Mouse (Mus musculus): ENCODE measurements around the gene Fancc. TPM values are rescaled to one million over a fixed set of nuclear protein-coding genes. Genes with fewer than 3 reads are reported as not detected.

Gene Fancc
- total and polyA plus RNA-seq, 2 experiments = 4.0 to 4.6 TPM

DNA sequence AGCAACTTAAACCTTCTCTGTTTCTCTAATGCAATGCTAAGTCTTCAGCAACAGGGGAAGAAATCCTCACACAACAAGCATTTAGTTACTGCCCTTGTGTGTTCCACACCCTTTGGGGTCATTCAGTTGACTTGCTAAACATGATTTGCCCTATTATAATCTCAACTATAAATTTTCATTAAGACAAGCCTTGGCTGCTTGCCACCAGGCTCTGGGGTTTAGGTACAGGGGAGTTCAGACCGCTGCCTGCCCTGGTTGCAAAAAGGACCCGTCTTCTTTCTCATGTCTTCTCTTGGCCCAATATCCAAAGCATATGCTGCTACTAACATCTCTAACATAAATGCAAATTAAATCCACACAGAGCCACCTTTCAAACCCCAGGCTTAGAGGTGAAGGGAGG lies 27.0 kb upstream of the Fancc start:
- Histone ChIP-seq H3K4me1 (ENCODE audit: control insufficient read depth, insufficient read depth, low read length) (no peaks in the 10 kb centered on the region), H3K79me2 (ENCODE audit: control insufficient read depth, insufficient read depth, low read length) (no peaks in the 10 kb centered on the region), H3K27me3 (ENCODE audit: control insufficient read depth, insufficient read depth, low read length) (no peaks in the 10 kb centered on the region), H3K9ac (ENCODE audit: low read depth, low read length) (no peak overlapping the region), H3K27ac (replicated peaks; ENCODE audit: insufficient read depth, low read depth, low read length) (no peak overlapping the region), H3K4me3 (ENCODE audit: insufficient read depth, low read depth, low read length) (no peak overlapping the region), H3K36me3 (ENCODE audit: control insufficient read depth, insufficient read depth, low read length) (peaks cover 63% of the 10 kb centered on the region)
- 87% methylated on average over 2 of the region's 2 CpGs for WGBS
- TF ChIP-seq POLR2A (IDR thresholded peaks at IDR 0.05; ENCODE audit: extremely low read depth, insufficient read depth, low read length) (no peak), CTCF (IDR thresholded peaks at IDR 0.05; ENCODE audit: low read depth, low read length) (no peak)
- no peak for DNase-seq (ENCODE audit: extremely low read depth, low read depth, low spot score)

- Histone ChIP-seq H3K4me1 (ENCODE audit: control insufficient read depth, insufficient read depth, low read length) (no peaks in the 10 kb centered on the region), H3K4me3 (ENCODE audit: insufficient read depth, low read depth, low read length) (no peak overlapping the region), H3K27ac (replicated peaks; ENCODE audit: insufficient read depth, low read depth, low read length) (no peak overlapping the region), H3K9ac (ENCODE audit: low read depth, low read length) (no peak overlapping the region), H3K27me3 (ENCODE audit: control insufficient read depth, insufficient read depth, low read length) (no peaks in the 10 kb centered on the region), H3K36me3 (ENCODE audit: control insufficient read depth, insufficient read depth, low read length) (peaks cover 69% of the 10 kb centered on the region), H3K79me2 (ENCODE audit: control insufficient read depth, insufficient read depth, low read length) (no peaks in the 10 kb centered on the region)
- TF ChIP-seq CTCF (IDR thresholded peaks at IDR 0.05; ENCODE audit: low read depth, low read length) (no peak), POLR2A (IDR thresholded peaks at IDR 0.05; ENCODE audit: extremely low read depth, insufficient read depth, low read length) (no peak)
- 89% methylated on average over 10 of the region's 10 CpGs for WGBS
- no peak for DNase-seq (ENCODE audit: extremely low read depth, low read depth, low spot score)
Observed at GRCm38 (mm10) chr13:63522832-63523231, 25.8 kb upstream of the Fancc start.

DNA sequence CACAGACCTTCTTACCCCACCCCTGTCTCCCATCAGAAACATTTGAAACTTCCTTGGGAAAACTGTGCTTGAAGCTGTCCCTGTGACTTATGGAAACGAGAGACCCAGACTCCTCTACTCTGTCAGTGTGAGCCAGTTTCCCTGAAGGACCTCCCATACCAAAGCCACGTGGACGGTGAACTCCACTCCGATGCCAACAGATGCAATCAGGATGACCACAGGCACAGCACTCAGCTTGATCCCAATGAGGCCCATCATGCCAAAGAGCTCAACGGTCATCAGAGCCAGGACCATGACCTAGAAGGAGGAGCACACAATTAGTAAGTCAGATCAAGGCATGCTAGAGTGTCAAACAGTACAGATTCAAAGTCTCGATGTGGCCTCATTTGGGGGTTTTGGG lies 23.0 kb upstream of the Fancc start:
- H3K4me3 ChIP-seq (ENCODE audit: insufficient read depth, low read depth, low read length) = no peak overlapping the region
- TF ChIP-seq CTCF (IDR thresholded peaks at IDR 0.05; ENCODE audit: low read depth, low read length) (no peak), POLR2A (IDR thresholded peaks at IDR 0.05; ENCODE audit: extremely low read depth, insufficient read depth, low read length) (no peak)

DNA sequence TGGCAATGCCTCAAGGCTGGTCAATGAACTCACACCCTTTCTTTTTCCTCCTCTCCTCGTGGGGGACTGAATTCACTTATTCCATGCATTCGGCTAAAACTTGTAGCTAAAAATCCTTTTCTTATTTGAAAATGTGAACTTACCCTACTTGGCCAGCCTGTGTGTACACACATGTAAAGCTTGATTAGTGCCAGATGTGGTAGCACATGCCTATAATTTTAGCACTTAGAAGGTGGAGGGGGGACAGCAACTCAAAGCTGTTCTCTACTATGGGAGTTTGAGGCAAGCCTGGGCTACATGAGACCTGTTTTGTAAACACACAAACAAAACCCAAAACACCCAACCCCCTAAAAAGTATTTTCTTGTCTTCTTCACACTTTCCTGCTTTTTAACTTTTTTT lies 19.5 kb upstream of the Fancc start:
- 79% methylated on average over 2 of the region's 2 CpGs for WGBS
- no peaks in the 10 kb centered on the region for H3K4me1 ChIP-seq (ENCODE audit: control insufficient read depth, insufficient read depth, low read length)
- no peaks in the 10 kb centered on the region for H3K27me3 ChIP-seq (ENCODE audit: control insufficient read depth, insufficient read depth, low read length)
- H3K4me3 ChIP-seq (ENCODE audit: insufficient read depth, low read depth, low read length) = no peak overlapping the region
- DNase-seq (ENCODE audit: extremely low read depth, low read depth, low spot score) = no peak
- H3K36me3 ChIP-seq (ENCODE audit: control insufficient read depth, insufficient read depth, low read length) = peaks cover 84% of the 10 kb centered on the region
- H3K79me2 ChIP-seq (ENCODE audit: control insufficient read depth, insufficient read depth, low read length) = no peaks in the 10 kb centered on the region
- no peak overlapping the region for H3K27ac ChIP-seq (replicated peaks; ENCODE audit: insufficient read depth, low read depth, low read length)
- H3K9ac ChIP-seq (ENCODE audit: low read depth, low read length) = no peak overlapping the region
- TF ChIP-seq CTCF (IDR thresholded peaks at IDR 0.05; ENCODE audit: low read depth, low read length) (no peak), POLR2A (IDR thresholded peaks at IDR 0.05; ENCODE audit: extremely low read depth, insufficient read depth, low read length) (no peak)

More for the DNA sequence above, 23.0 kb upstream of the Fancc start:
- Histone ChIP-seq H3K27ac (replicated peaks; ENCODE audit: insufficient read depth, low read depth, low read length) (no peak overlapping the region), H3K36me3 (ENCODE audit: control insufficient read depth, insufficient read depth, low read length) (peaks cover 78% of the 10 kb centered on the region), H3K4me1 (ENCODE audit: control insufficient read depth, insufficient read depth, low read length) (no peaks in the 10 kb centered on the region), H3K9ac (ENCODE audit: low read depth, low read length) (no peak overlapping the region), H3K27me3 (ENCODE audit: control insufficient read depth, insufficient read depth, low read length) (no peaks in the 10 kb centered on the region), H3K79me2 (ENCODE audit: control insufficient read depth, insufficient read depth, low read length) (no peaks in the 10 kb centered on the region)
- DNase-seq (ENCODE audit: extremely low read depth, low read depth, low spot score) = peak; percentile 72
- WGBS = 79% methylated on average over 6 of the region's 6 CpGs

DNA sequence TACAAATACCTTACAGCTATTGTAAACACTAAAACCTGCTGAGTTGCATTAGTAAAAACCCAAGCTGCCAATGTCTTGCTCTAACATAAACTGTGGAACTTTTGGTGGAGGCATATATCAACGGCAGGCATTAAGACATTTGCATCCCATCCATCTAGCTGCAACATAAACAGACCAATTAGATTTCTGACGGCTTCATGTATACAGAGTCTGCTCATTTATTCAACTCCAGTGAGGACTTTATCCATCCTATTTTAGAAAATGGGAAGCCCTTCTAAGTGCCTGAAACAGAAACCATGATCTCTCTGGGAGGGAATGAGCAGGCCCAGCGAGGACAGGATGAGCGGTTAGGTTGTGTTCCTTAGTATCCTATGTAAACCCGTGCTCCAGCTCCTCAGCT lies 18.5 kb upstream of the Fancc start:
- peaks cover 89% of the 10 kb centered on the region for H3K36me3 ChIP-seq (ENCODE audit: control insufficient read depth, insufficient read depth, low read length)
- WGBS = 88% methylated on average over 5 of the region's 5 CpGs

DNA sequence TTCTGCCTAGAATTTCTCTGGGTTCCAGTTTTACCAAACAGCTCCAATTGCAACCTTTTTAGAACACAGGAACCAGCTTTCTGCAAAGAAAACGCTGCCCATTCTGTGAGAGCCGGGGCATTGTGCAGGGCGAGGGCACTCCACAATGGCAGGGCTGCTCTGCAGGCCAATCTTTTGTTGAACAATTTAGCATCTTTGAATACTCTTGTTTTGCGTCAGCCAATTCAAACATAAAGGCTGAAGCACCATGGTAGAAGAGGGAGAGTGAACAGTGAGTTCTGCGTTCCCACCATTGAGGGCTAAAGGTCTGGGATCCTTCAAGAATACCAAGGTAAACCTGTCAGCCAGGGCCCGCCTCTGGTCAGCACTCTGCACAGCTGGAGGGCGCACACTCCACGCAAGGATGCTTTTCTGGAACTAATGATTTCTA lies 17.9 kb upstream of the Fancc start:
- DNase-seq (ENCODE audit: extremely low read depth, low read depth, low spot score) = no peak
- Histone ChIP-seq H3K4me3 (ENCODE audit: insufficient read depth, low read depth, low read length) (no peak overlapping the region), H3K9ac (ENCODE audit: low read depth, low read length) (no peak overlapping the region), H3K27me3 (ENCODE audit: control insufficient read depth, insufficient read depth, low read length) (no peaks in the 10 kb centered on the region), H3K4me1 (ENCODE audit: control insufficient read depth, insufficient read depth, low read length) (no peaks in the 10 kb centered on the region), H3K36me3 (ENCODE audit: control insufficient read depth, insufficient read depth, low read length) (peaks cover 89% of the 10 kb centered on the region), H3K79me2 (ENCODE audit: control insufficient read depth, insufficient read depth, low read length) (no peaks in the 10 kb centered on the region), H3K27ac (replicated peaks; ENCODE audit: insufficient read depth, low read depth, low read length) (no peak overlapping the region)
- WGBS = 96% methylated on average over 8 of the region's 8 CpGs
- TF ChIP-seq POLR2A (IDR thresholded peaks at IDR 0.05; ENCODE audit: extremely low read depth, insufficient read depth, low read length) = no peak
- no peak for TF ChIP-seq CTCF (IDR thresholded peaks at IDR 0.05; ENCODE audit: low read depth, low read length)

More for the DNA sequence above, 18.5 kb upstream of the Fancc start:
- H3K9ac ChIP-seq (ENCODE audit: low read depth, low read length) = no peak overlapping the region
- H3K4me3 ChIP-seq (ENCODE audit: insufficient read depth, low read depth, low read length) = no peak overlapping the region
- no peak for TF ChIP-seq CTCF (IDR thresholded peaks at IDR 0.05; ENCODE audit: low read depth, low read length)
- no peak for TF ChIP-seq POLR2A (IDR thresholded peaks at IDR 0.05; ENCODE audit: extremely low read depth, insufficient read depth, low read length)
- no peak overlapping the region for H3K27ac ChIP-seq (replicated peaks; ENCODE audit: insufficient read depth, low read depth, low read length)
- H3K27me3 ChIP-seq (ENCODE audit: control insufficient read depth, insufficient read depth, low read length) = no peaks in the 10 kb centered on the region
- no peak for DNase-seq (ENCODE audit: extremely low read depth, low read depth, low spot score)
- H3K79me2 ChIP-seq (ENCODE audit: control insufficient read depth, insufficient read depth, low read length) = no peaks in the 10 kb centered on the region
- H3K4me1 ChIP-seq (ENCODE audit: control insufficient read depth, insufficient read depth, low read length) = no peaks in the 10 kb centered on the region
